Mouse (Mus musculus): Measurements from ENCODE around the gene E2f6. TPM values are rescaled to one million over a fixed set of nuclear protein-coding genes. Genes with fewer than 3 reads are reported as not detected.
A peak's percentile ranks its signal among the peaks of the same experiment; 100 is the strongest.

The E2f6 gene
- polyA plus RNA-seq, 1 experiment from 2014 or later, result 63.4 TPM

DNA sequence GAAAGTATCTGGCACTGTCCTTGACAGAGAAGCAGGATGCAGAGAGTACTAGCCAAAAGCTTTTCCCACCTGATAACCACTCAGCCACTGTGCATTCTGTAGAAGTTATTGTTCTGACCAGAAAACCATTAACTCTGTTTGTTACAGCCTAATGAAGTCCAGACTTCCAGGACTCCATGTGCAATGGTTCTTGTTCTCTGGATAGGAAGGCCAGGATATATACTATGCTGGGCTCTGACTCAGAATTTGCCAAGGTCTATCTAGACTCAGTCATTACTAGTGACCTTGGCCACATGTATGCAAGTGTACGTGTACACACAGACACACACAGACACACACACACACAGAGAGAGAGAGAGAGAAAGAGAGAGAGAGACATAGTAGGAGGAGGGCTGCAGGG lies 49.8 kb downstream of the E2f6 start:
- H3K27ac ChIP-seq, result no peak overlapping the region
- H3K36me3 ChIP-seq, result no peaks in the 10 kb centered on the region
- peaks cover 9% of the 10 kb centered on the region; the same call in 1 of the 2 replicates for H3K4me1 ChIP-seq
- H3K27me3 ChIP-seq (ENCODE audit: insufficient read depth, poor library complexity, severe bottlenecking), result no peaks in the 10 kb centered on the region
- H3K4me3 ChIP-seq, result no peak overlapping the region
- 72% methylated on average over 1 of the region's 1 CpGs for WGBS
- no peaks in the 10 kb centered on the region for H3K9me3 ChIP-seq
- DNase-seq (ENCODE audit: low spot score), result no peak

DNA sequence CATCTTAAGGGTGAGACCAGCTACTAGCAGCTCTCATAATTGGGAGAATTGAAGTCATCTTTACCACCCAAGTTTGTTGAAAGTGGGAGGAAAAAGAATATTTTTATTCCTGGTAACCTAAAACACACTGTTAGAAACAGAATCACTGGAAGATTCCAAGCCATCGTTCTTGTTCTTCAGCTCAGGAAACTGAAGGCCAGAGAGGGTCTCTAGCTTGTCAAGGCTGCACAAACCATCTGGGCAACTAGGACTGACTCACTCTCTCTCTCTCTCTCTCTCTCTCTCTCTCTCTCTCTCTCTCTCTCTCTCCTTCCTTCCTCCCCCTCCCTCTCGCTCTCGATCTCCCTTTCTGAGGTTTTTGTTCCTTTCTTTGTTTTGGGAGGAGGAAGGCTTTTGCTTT lies 50.2 kb downstream of the E2f6 start:
- H3K9me3 ChIP-seq, result no peaks in the 10 kb centered on the region
- H3K27me3 ChIP-seq (ENCODE audit: insufficient read depth, poor library complexity, severe bottlenecking), result no peaks in the 10 kb centered on the region
- no peak overlapping the region for H3K27ac ChIP-seq
- DNase-seq (ENCODE audit: low spot score), result no peak
- WGBS, result 67% methylated on average over 3 of the region's 3 CpGs
- H3K36me3 ChIP-seq, result no peaks in the 10 kb centered on the region
- H3K4me1 ChIP-seq, result peaks cover 5% of the 10 kb centered on the region; the same call in 1 of the 2 replicates
- no peak overlapping the region for H3K4me3 ChIP-seq

DNA sequence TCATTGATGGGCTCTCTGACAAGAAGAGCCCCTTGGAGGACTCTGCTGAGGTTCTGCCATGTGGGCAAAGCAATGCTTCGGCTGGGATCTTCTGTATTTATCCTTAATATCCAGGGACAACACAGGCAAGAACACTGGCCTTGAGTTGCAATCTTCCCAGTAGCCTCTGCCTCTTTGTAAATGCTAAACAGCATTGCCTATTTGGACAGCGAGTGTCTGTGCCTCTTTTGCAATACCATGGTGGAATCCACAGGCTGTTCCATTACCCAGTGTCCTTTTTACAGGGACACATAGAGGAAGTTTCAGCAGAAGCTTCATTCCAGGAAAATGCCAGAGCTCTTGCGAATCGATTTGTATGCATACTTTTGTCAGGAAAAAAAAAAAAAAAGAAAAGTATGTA lies 53.7 kb downstream of the E2f6 start:
- peaks cover 38% of the 10 kb centered on the region for H3K4me1 ChIP-seq
- H3K27ac ChIP-seq, result no peak overlapping the region
- H3K36me3 ChIP-seq, result no peaks in the 10 kb centered on the region
- H3K9me3 ChIP-seq, result no peaks in the 10 kb centered on the region
- 90% methylated on average over 4 of the region's 4 CpGs for WGBS
- H3K4me3 ChIP-seq, result no peak overlapping the region
- H3K27me3 ChIP-seq (ENCODE audit: insufficient read depth, poor library complexity, severe bottlenecking), result no peaks in the 10 kb centered on the region
- no peak for DNase-seq (ENCODE audit: low spot score)

DNA sequence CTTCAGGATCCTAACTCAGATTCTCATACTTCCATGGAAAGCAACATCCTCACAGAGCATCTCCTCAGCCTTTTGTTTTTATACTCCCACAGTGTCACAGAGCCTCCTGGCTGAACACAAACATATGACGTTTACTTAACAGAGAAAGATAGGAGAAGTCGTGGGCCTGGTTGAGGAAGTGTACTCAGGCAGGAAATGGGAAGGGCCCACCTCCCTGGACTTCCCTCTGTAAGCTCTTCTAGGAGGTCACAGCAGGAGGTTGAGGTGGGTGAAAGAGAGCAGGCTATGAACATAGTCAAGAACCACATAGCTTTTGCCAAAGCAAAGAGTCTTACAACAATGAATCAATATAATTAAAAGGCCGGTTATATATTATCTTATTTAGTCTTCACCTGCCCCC lies 55.1 kb downstream of the E2f6 start:
- 48% methylated on average over 3 of the region's 3 CpGs for WGBS
- no peaks in the 10 kb centered on the region for H3K36me3 ChIP-seq
- no peak for DNase-seq (ENCODE audit: low spot score)

DNA sequence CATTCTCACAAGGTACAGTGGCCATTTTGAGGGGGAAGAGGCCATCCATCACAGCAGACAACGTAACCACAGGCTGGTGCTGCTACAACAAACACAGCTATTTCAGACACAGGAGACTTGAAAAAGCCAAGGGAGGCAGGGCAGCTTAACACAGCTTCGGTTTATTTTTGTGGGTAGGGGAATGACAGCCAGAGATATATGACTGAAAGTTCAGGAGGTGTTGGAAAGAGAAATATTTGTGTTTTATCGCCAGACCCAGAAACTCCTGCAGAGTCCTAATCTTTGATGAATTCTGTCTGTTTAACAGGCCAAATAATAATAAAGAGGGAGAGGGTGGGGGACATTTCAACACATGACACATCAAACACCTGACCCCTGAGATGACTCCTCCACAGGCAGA lies 55.7 kb downstream of the E2f6 start:
- H3K27me3 ChIP-seq (ENCODE audit: insufficient read depth, poor library complexity, severe bottlenecking), result no peaks in the 10 kb centered on the region
- WGBS, result 20% methylated on average over 3 of the region's 3 CpGs
- DNase-seq (ENCODE audit: low spot score), result no peak
- peak overlapping the region; percentile 75 for H3K27ac ChIP-seq
- no peaks in the 10 kb centered on the region for H3K36me3 ChIP-seq
- H3K9me3 ChIP-seq, result no peaks in the 10 kb centered on the region
- no peak overlapping the region for H3K4me3 ChIP-seq
- peaks cover 50% of the 10 kb centered on the region for H3K4me1 ChIP-seq

More for the DNA sequence above, 55.1 kb downstream of the E2f6 start:
- peak overlapping the region; percentile 75; the same call in 1 of the 2 replicates for H3K27ac ChIP-seq
- H3K4me1 ChIP-seq, result peaks cover 48% of the 10 kb centered on the region
- H3K9me3 ChIP-seq, result no peaks in the 10 kb centered on the region
- no peak overlapping the region for H3K4me3 ChIP-seq
- no peaks in the 10 kb centered on the region for H3K27me3 ChIP-seq (ENCODE audit: insufficient read depth, poor library complexity, severe bottlenecking)

- WGBS, result 47% methylated on average over 7 of the region's 7 CpGs
- no peak overlapping the region for H3K4me3 ChIP-seq
- no peaks in the 10 kb centered on the region for H3K9me3 ChIP-seq
- peak overlapping the region; percentile 63 for H3K27ac ChIP-seq
- peaks cover 50% of the 10 kb centered on the region for H3K4me1 ChIP-seq
- DNase-seq (ENCODE audit: low spot score), result no peak
- no peaks in the 10 kb centered on the region for H3K36me3 ChIP-seq
- no peaks in the 10 kb centered on the region for H3K27me3 ChIP-seq (ENCODE audit: insufficient read depth, poor library complexity, severe bottlenecking)
These were observed 56.5 kb downstream of the E2f6 start for GRCm38 (mm10) chr12:16867306-16867705.

GRCm38 (mm10) chr12:16868618-16869017 lies 57.9 kb downstream of the E2f6 start:
- Histone ChIP-seq H3K27me3 (ENCODE audit: insufficient read depth, poor library complexity, severe bottlenecking) (no peaks in the 10 kb centered on the region), H3K27ac (peak overlapping the region; percentile 89), H3K4me1 (peaks cover 60% of the 10 kb centered on the region), H3K36me3 (no peaks in the 10 kb centered on the region), H3K4me3 (no peak overlapping the region), H3K9me3 (no peaks in the 10 kb centered on the region)
- no peak for DNase-seq (ENCODE audit: low spot score)
- 67% methylated on average over 6 of the region's 6 CpGs for WGBS

- WGBS, result 40% methylated on average over 8 of the region's 8 CpGs
- H3K36me3 ChIP-seq, result no peaks in the 10 kb centered on the region
- DNase-seq (ENCODE audit: low spot score), result no peak
- H3K4me1 ChIP-seq, result peaks cover 66% of the 10 kb centered on the region
- H3K27ac ChIP-seq, result peak overlapping the region; percentile 89
- peak overlapping the region; percentile 25; the same call in 1 of the 2 replicates for H3K4me3 ChIP-seq
- no peaks in the 10 kb centered on the region for H3K27me3 ChIP-seq (ENCODE audit: insufficient read depth, poor library complexity, severe bottlenecking)
- H3K9me3 ChIP-seq, result no peaks in the 10 kb centered on the region
These were observed 58.5 kb downstream of the E2f6 start for GRCm38 (mm10) chr12:16869091-16869778.

DNA sequence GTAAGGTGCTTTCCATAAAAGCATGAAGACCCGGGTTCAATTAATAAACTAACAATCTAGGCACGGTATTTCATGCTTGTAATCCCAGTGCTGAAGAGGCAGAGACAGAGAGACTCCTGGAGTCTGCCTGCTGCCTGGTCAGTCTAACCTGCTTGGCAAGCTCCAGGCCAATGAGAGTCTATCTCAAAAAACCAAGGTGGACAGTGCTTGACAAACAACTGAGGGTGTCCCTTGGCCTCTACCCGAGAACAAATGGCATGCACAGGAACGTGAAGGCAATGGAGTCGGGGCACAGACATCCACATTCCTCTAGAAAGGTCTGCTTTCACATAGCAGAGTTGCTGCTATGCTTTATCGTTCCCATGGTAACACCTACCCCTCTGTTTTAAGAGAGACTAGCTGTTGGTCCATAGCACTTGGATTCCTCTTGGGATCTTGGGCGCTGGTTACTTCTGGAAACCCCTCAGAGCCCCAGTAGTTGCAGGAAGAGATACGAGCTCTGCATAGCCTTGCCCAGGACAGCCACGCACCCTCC lies 59.2 kb downstream of the E2f6 start:
- no peak for DNase-seq (ENCODE audit: low spot score)
- H3K27me3 ChIP-seq (ENCODE audit: insufficient read depth, poor library complexity, severe bottlenecking), result no peaks in the 10 kb centered on the region
- WGBS, result 42% methylated on average over 9 of the region's 9 CpGs
- peak overlapping the region; percentile 89 for H3K27ac ChIP-seq
- no peaks in the 10 kb centered on the region for H3K36me3 ChIP-seq
- H3K9me3 ChIP-seq, result no peaks in the 10 kb centered on the region
- peak overlapping the region; percentile 25 for H3K4me3 ChIP-seq
- H3K4me1 ChIP-seq, result peaks cover 73% of the 10 kb centered on the region

DNA sequence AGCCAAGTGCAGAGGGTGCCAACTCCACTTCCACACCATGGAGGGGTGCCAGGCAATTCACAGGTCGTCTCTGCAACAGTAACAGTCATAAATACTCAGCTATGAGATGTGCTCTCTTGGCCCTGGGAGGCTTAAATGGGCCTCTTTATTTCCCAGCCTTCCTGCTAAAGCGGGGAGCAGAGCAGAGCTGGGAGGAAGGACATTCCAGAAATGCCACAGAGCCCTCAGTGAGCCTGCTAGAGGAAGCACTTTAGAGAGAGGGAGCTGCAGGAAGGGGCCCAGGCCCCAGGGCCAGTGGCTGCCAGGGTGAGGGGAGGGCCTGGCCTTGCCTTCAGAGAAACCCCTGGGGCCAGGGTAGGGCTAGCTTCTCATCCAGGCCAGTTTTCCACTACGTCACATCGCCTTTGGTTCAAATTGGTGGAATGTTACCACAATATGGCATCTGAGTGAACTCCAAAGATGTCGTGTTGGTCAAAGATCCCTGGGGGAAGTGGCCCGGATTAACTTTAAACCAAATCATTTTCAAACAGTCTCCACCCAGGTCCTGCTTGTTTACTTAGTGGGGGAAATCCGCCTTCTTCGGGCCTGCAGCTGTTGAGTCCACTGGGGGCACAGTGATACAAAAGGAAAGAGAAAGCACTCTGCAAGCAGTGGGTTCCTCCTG lies 59.8 kb downstream of the E2f6 start:
- 22% methylated on average over 8 of the region's 8 CpGs for WGBS
- peaks cover 78% of the 10 kb centered on the region for H3K4me1 ChIP-seq
- peak; percentile 79 for DNase-seq (ENCODE audit: low spot score)

GRCm38 (mm10) chr12:16872006-16872405 lies 61.2 kb downstream of the E2f6 start:
- H3K9me3 ChIP-seq, result no peaks in the 10 kb centered on the region
- H3K4me1 ChIP-seq, result peaks cover 80% of the 10 kb centered on the region
- no peak overlapping the region for H3K4me3 ChIP-seq
- H3K27ac ChIP-seq, result no peak overlapping the region; the same call in 1 of the 2 replicates
- no peaks in the 10 kb centered on the region for H3K27me3 ChIP-seq (ENCODE audit: insufficient read depth, poor library complexity, severe bottlenecking)
- H3K36me3 ChIP-seq, result no peaks in the 10 kb centered on the region
- DNase-seq (ENCODE audit: low spot score), result no peak
- 76% methylated on average over 1 of the region's 1 CpGs for WGBS

More for the DNA sequence above, 59.8 kb downstream of the E2f6 start:
- H3K4me3 ChIP-seq, result peak overlapping the region; percentile 25; the same call in 1 of the 2 replicates
- H3K27ac ChIP-seq, result peak overlapping the region; percentile 89
- H3K36me3 ChIP-seq, result no peaks in the 10 kb centered on the region
- no peaks in the 10 kb centered on the region for H3K27me3 ChIP-seq (ENCODE audit: insufficient read depth, poor library complexity, severe bottlenecking)
- H3K9me3 ChIP-seq, result no peaks in the 10 kb centered on the region

- WGBS, result 65% methylated on average over 7 of the region's 7 CpGs
These were observed 62.2 kb downstream of the E2f6 start for GRCm38 (mm10) chr12:16872926-16873464.

DNA sequence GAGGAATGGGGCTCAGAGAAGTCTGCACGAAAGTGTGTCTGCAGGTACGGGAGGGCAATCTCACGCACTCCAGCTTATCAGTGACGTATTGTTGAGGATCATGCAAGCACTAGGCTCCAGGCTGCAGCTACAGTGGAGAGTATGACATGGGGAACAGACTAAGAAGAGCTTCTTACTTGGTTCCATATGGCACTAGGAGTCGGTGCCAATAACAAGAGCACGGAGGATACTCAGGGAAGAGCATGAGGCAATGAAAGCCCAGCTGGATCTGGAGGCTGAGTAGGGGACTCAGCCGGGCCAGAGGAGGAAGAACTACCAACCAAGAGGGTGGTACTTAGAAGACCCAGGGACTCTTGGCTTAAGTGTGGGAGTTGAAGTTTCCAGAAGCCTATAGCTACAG lies 62.8 kb downstream of the E2f6 start:
- peaks cover 76% of the 10 kb centered on the region for H3K4me1 ChIP-seq
- H3K36me3 ChIP-seq, result no peaks in the 10 kb centered on the region
- H3K9me3 ChIP-seq, result no peaks in the 10 kb centered on the region
- no peak for DNase-seq (ENCODE audit: low spot score)
- H3K27ac ChIP-seq, result peak overlapping the region; percentile 52; the same call in 1 of the 2 replicates
- 57% methylated on average over 7 of the region's 7 CpGs for WGBS
- H3K4me3 ChIP-seq, result no peak overlapping the region
- no peaks in the 10 kb centered on the region for H3K27me3 ChIP-seq (ENCODE audit: insufficient read depth, poor library complexity, severe bottlenecking)

More at GRCm38 (mm10) chr12:16872926-16873464, 62.2 kb downstream of the E2f6 start:
- Histone ChIP-seq H3K4me3 (no peak overlapping the region), H3K27ac (peak overlapping the region; percentile 52; the same call in 1 of the 2 replicates), H3K36me3 (no peaks in the 10 kb centered on the region), H3K9me3 (no peaks in the 10 kb centered on the region), H3K27me3 (ENCODE audit: insufficient read depth, poor library complexity, severe bottlenecking) (no peaks in the 10 kb centered on the region), H3K4me1 (peaks cover 76% of the 10 kb centered on the region)
- DNase-seq (ENCODE audit: low spot score), result no peak
